Comparison of ENCODE assay signal across 8 mouse cellular contexts in the genomic region with DNA sequence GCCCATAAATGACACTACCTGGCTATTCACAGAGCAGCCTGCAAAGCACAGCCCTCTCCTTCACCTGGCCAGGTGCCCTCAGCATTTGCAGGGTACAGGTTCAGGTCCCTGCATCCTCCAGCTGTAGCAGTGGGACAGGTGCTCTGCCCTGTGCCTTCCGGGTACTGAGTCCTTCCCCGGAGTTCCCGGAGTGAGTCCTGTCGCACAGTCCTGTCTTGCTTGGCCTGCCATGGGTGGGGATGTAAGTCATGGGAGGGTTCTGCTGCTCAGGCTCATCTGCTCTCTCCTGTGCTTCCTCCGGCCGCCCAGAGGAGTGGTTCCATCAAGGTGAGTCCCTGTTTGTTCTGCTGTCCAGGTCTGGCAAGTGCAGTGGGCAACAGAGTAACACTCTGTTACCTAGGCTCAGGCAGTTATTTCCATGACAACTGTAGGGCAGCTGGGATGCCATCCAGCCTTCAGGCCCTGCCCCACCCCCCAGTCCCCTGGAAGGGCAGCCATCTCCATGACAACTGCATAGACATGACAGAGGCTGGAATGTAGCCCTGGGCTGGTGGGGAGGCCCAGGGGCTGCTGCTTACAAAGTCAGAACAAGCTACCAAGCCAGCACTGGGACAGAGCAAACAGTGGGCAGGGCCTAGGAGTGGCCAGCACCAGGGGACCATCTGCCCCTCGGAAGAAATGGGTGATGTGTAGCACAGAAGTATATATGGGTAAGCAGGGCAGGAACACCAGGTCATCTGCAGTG. TPM values are rescaled to one million over a fixed set of nuclear protein-coding genes. Genes with fewer than 3 reads are reported as not detected.
DNase-seq lines count a peak whose midpoint lies in the region; ATAC-seq and TF ChIP-seq lines count a peak whose summit lies in the region.

No protein-coding gene starts in this region.

- TF ChIP-seq EP300 in stomach, postnatal 0 days (optimal IDR thresholded peaks at IDR 0.05), result no peak

- WGBS in heart, embryonic 11.5 days (ENCODE audit: insufficient replicate concordance), result 47% methylated on average over 7 of the region's 7 CpGs
- WGBS in intestine, embryonic 16.5 days, result 31% methylated on average over 7 of the region's 7 CpGs
- WGBS in stomach, postnatal 0 days, result 32% methylated on average over 7 of the region's 7 CpGs

- TF ChIP-seq CTCF in stomach, postnatal 0 days (IDR thresholded peaks at IDR 0.05; ENCODE audit: low read depth), result no peak

- intact Hi-C loops in heart, postnatal 10 days (cut with DNase I), result no loop called here

- H3K4me3 ChIP-seq in heart, embryonic 11.5 days (ENCODE audit: low read depth, low read length), result no peak overlapping the region
- no peak overlapping the region for H3K4me3 ChIP-seq in intestine, embryonic 16.5 days (ENCODE audit: low read length)
- H3K4me3 ChIP-seq in stomach, postnatal 0 days (ENCODE audit: low read depth, low read length), result no peak overlapping the region

- H3K4me2 ChIP-seq in heart, embryonic 11.5 days, result 0 out of 2 replicates have a peak overlapping the region, but pooled peaks have one; percentile 10
- no peak overlapping the region for H3K4me2 ChIP-seq in intestine, embryonic 16.5 days (ENCODE audit: low read depth, low read length)
- H3K4me2 ChIP-seq in stomach, postnatal 0 days (replicated peaks; ENCODE audit: low read depth), result no peak overlapping the region

- no peak overlapping the region; the same call in 1 of the 2 replicates for H3K9ac ChIP-seq in heart, embryonic 11.5 days (ENCODE audit: low read depth, low read length)
- peak overlapping the region; percentile 11; the same call in 1 of the 2 replicates for H3K9ac ChIP-seq in intestine, embryonic 16.5 days (ENCODE audit: low read depth, low read length)
- no peak overlapping the region for H3K9ac ChIP-seq in stomach, postnatal 0 days (ENCODE audit: low read length)

- no peak for DNase-seq in heart, postnatal 10 days
- peak; percentile 62 for DNase-seq in right cerebral cortex, postnatal 4 days
- no peak for DNase-seq in right cerebral cortex, postnatal 25 days
- DNase-seq in stomach, postnatal 0 days (ENCODE audit: low spot score), result no peak
- DNase-seq in yolk sac, embryonic 10.5 days (ENCODE audit: low spot score), result no peak
- no peak for DNase-seq in cerebellum, adult 8-10 months

- H3K27me3 ChIP-seq in heart, embryonic 11.5 days (ENCODE audit: control insufficient read depth, insufficient read depth, low read length), result no peaks in the 10 kb centered on the region
- H3K27me3 ChIP-seq in intestine, embryonic 16.5 days (replicated peaks; ENCODE audit: control insufficient read depth, insufficient read depth, low read length), result no peaks in the 10 kb centered on the region
- H3K27me3 ChIP-seq in stomach, postnatal 0 days (ENCODE audit: control insufficient read depth, insufficient read depth, low read length), result no peaks in the 10 kb centered on the region

- peak overlapping the region; percentile 70 for H3K27ac ChIP-seq in heart, embryonic 11.5 days (ENCODE audit: low read depth, low read length)
- no peak overlapping the region for H3K27ac ChIP-seq in intestine, embryonic 16.5 days (ENCODE audit: low read length)
- H3K27ac ChIP-seq in stomach, postnatal 0 days (replicated peaks), result no peak overlapping the region

- H3K4me1 ChIP-seq in heart, embryonic 11.5 days (ENCODE audit: control insufficient read depth, insufficient read depth, low read length), result peaks cover 30% of the 10 kb centered on the region
- H3K4me1 ChIP-seq in intestine, embryonic 16.5 days (ENCODE audit: control insufficient read depth, insufficient read depth, low read length), result peaks cover 11% of the 10 kb centered on the region
- H3K4me1 ChIP-seq in stomach, postnatal 0 days (replicated peaks; ENCODE audit: control insufficient read depth, insufficient read depth), result peaks cover under 1% of the 10 kb centered on the region; the same call in 1 of the 2 replicates

- no peaks in the 10 kb centered on the region for H3K9me3 ChIP-seq in heart, embryonic 11.5 days (replicated peaks; ENCODE audit: control insufficient read depth, low read length)
- H3K9me3 ChIP-seq in intestine, embryonic 16.5 days (ENCODE audit: control insufficient read depth, low read length), result no peaks in the 10 kb centered on the region
- H3K9me3 ChIP-seq in stomach, postnatal 0 days (ENCODE audit: control insufficient read depth, low read length), result no peaks in the 10 kb centered on the region

- ATAC-seq in heart, embryonic 11.5 days (replicated peaks; ENCODE audit: insufficient number of reproducible peaks, low FRiP score, low TSS enrichment), result peak; percentile 50
- peak; percentile 61 for ATAC-seq in intestine, embryonic 16.5 days
- 0 out of 2 replicates have a peak, but pooled peaks have one; percentile 13 for ATAC-seq in stomach, postnatal 0 days (ENCODE audit: low FRiP score, low TSS enrichment)

- H3K36me3 ChIP-seq in heart, embryonic 11.5 days (ENCODE audit: control insufficient read depth, insufficient read depth, low read length), result peaks cover 41% of the 10 kb centered on the region
- peaks cover 13% of the 10 kb centered on the region for H3K36me3 ChIP-seq in intestine, embryonic 16.5 days (ENCODE audit: control insufficient read depth, insufficient read depth, low read length)
- 0 out of 2 replicates have a peak, but pooled peaks cover 7% of the 10 kb centered on the region for H3K36me3 ChIP-seq in stomach, postnatal 0 days (ENCODE audit: control insufficient read depth, insufficient read depth, low read length)

RNA-seq across cellular contexts. Expression of gene Txnrd2, which starts 25.5 kb away (rescaled TPM):
- 32.6 and 32.8 TPM in 2 replicates for polyA plus RNA-seq in heart, embryonic 11.5 days (2014; fragmentation: Nextera tagmentation; extraction: Ambion mirVana)
- total RNA-seq in heart, postnatal 10 days (2021), result 10 to 100 TPM; 30.0 to 32.0 TPM
- polyA plus RNA-seq in intestine, embryonic 16.5 days (2015; fragmentation: Nextera tagmentation; extraction: Ambion mirVana), result 28.4 and 29.8 TPM in 2 replicates
- 16.2 and 16.8 TPM in 2 replicates for polyA plus RNA-seq in stomach, postnatal 0 days (2015; fragmentation: Nextera tagmentation; extraction: Ambion mirVana)

RNA-seq across cellular contexts. Expression of gene Comt, which starts 26.0 kb away (rescaled TPM):
- 90.1 and 96.5 TPM in 2 replicates for polyA plus RNA-seq in heart, embryonic 11.5 days (2014; fragmentation: Nextera tagmentation; extraction: Ambion mirVana)
- total RNA-seq in heart, postnatal 10 days (2021), result 100 to 1,000 TPM; 133 to 156 TPM
- 109 and 110 TPM in 2 replicates for polyA plus RNA-seq in intestine, embryonic 16.5 days (2015; fragmentation: Nextera tagmentation; extraction: Ambion mirVana)
- 95.1 and 99.6 TPM in 2 replicates for polyA plus RNA-seq in stomach, postnatal 0 days (2015; fragmentation: Nextera tagmentation; extraction: Ambion mirVana)

RNA-seq across cellular contexts. Expression of gene Arvcf, which starts 52.7 kb away (rescaled TPM):
- 19.5 and 23.4 TPM in 2 replicates for polyA plus RNA-seq in heart, embryonic 11.5 days (2014; fragmentation: Nextera tagmentation; extraction: Ambion mirVana)
- 10 to 100 TPM; 25.0 to 33.6 TPM for total RNA-seq in heart, postnatal 10 days (2021)
- 18.4 and 21.7 TPM in 2 replicates for polyA plus RNA-seq in intestine, embryonic 16.5 days (2015; fragmentation: Nextera tagmentation; extraction: Ambion mirVana)
- polyA plus RNA-seq in stomach, postnatal 0 days (2015; fragmentation: Nextera tagmentation; extraction: Ambion mirVana), result 7.8 and 8.7 TPM in 2 replicates

RNA-seq across cellular contexts. Expression of gene Tango2, which starts 52.7 kb away (rescaled TPM):
- 56.3 and 62.1 TPM in 2 replicates for polyA plus RNA-seq in heart, embryonic 11.5 days (2014; fragmentation: Nextera tagmentation; extraction: Ambion mirVana)
- 10 to 100 TPM; 62.7 to 65.3 TPM for total RNA-seq in heart, postnatal 10 days (2021)
- 62.4 and 69.8 TPM in 2 replicates for polyA plus RNA-seq in intestine, embryonic 16.5 days (2015; fragmentation: Nextera tagmentation; extraction: Ambion mirVana)
- polyA plus RNA-seq in stomach, postnatal 0 days (2015; fragmentation: Nextera tagmentation; extraction: Ambion mirVana), result 16.2 and 16.9 TPM in 2 replicates
